Mouse (Mus musculus): ENCODE data around the gene B4galt3. TPM values are rescaled to one million over a fixed set of nuclear protein-coding genes. Genes with fewer than 3 reads are reported as not detected.
A peak's percentile ranks its signal among the peaks of the same experiment; 100 is the strongest.

B4galt3 gene
- polyA plus RNA-seq, 1 experiment from 2014 or later, result 95.6 TPM

- ATAC-seq (ENCODE audit: low FRiP score, low read depth), result no peak
- Histone ChIP-seq H3K9me3 (no peaks in the 10 kb centered on the region), H3K4me1 (peaks cover 38% of the 10 kb centered on the region), H3K27me3 (replicated peaks) (no peaks in the 10 kb centered on the region), H3K27ac (no peak overlapping the region), H3K4me3 (no peak overlapping the region), H3K9ac (no peak overlapping the region), H3K36me3 (peaks cover 52% of the 10 kb centered on the region), H3K4me2 (replicated peaks) (peak overlapping the region; percentile 76; the same call in 1 of the 2 replicates)
- WGBS, result 80% methylated on average over 18 of the region's 18 CpGs
Observed at GRCm38 (mm10) chr1:171282086-171282805, 12.1 kb downstream of the B4galt3 start.

GRCm38 (mm10) chr1:171283188-171284160 lies 13.3 kb downstream of the B4galt3 start:
- Histone ChIP-seq H3K4me1 (peaks cover 43% of the 10 kb centered on the region), H3K9ac (no peak overlapping the region), H3K4me2 (replicated peaks) (no peak overlapping the region), H3K27me3 (replicated peaks) (no peaks in the 10 kb centered on the region), H3K4me3 (no peak overlapping the region), H3K27ac (no peak overlapping the region), H3K36me3 (peaks cover 43% of the 10 kb centered on the region), H3K9me3 (no peaks in the 10 kb centered on the region)
- 91% methylated on average over 18 of the region's 18 CpGs for WGBS
- no peak for ATAC-seq (ENCODE audit: low FRiP score, low read depth)

- no peak overlapping the region for H3K9ac ChIP-seq
- no peak overlapping the region for H3K27ac ChIP-seq
- H3K4me2 ChIP-seq (replicated peaks), result no peak overlapping the region
- 92% methylated on average over 15 of the region's 15 CpGs for WGBS
- H3K4me3 ChIP-seq, result no peak overlapping the region
- H3K4me1 ChIP-seq, result peaks cover 41% of the 10 kb centered on the region
- H3K36me3 ChIP-seq, result peaks cover 46% of the 10 kb centered on the region
- ATAC-seq (ENCODE audit: low FRiP score, low read depth), result no peak
- H3K27me3 ChIP-seq (replicated peaks), result no peaks in the 10 kb centered on the region
- H3K9me3 ChIP-seq, result no peaks in the 10 kb centered on the region
Observed at GRCm38 (mm10) chr1:171284491-171284890, 14.4 kb downstream of the B4galt3 start.

GRCm38 (mm10) chr1:171285096-171285892 lies 15.2 kb downstream of the B4galt3 start:
- H3K36me3 ChIP-seq, result peaks cover 51% of the 10 kb centered on the region
- peak overlapping the region; percentile 63; the same call in 1 of the 2 replicates for H3K4me2 ChIP-seq (replicated peaks)
- no peak overlapping the region for H3K27ac ChIP-seq
- H3K9ac ChIP-seq, result no peak overlapping the region
- H3K9me3 ChIP-seq, result no peaks in the 10 kb centered on the region
- 89% methylated on average over 20 of the region's 20 CpGs for WGBS
- H3K4me1 ChIP-seq, result peaks cover 33% of the 10 kb centered on the region
- H3K4me3 ChIP-seq, result no peak overlapping the region
- no peaks in the 10 kb centered on the region for H3K27me3 ChIP-seq (replicated peaks)
- no peak for ATAC-seq (ENCODE audit: low FRiP score, low read depth)

GRCm38 (mm10) chr1:171286517-171286916 lies 16.4 kb downstream of the B4galt3 start:
- H3K27me3 ChIP-seq (replicated peaks), result no peaks in the 10 kb centered on the region
- peaks cover 25% of the 10 kb centered on the region for H3K4me1 ChIP-seq
- H3K27ac ChIP-seq, result no peak overlapping the region
- peak overlapping the region; percentile 93; the same call in 1 of the 2 replicates for H3K9ac ChIP-seq
- peak overlapping the region; percentile 63 for H3K4me2 ChIP-seq (replicated peaks)
- peak overlapping the region; percentile 93 for H3K4me3 ChIP-seq
- peaks cover 51% of the 10 kb centered on the region for H3K36me3 ChIP-seq
- ATAC-seq (ENCODE audit: low FRiP score, low read depth), result no peak
- H3K9me3 ChIP-seq, result no peaks in the 10 kb centered on the region
- 92% methylated on average over 19 of the region's 19 CpGs for WGBS

GRCm38 (mm10) chr1:171287136-171288081 lies 17.3 kb downstream of the B4galt3 start, which contains the start of gene Usp21:
Gene Usp21, minus strand, starts transcription at chr1:171287991.
- no peaks in the 10 kb centered on the region for H3K9me3 ChIP-seq
- peak within 1 kb of the TSS; percentile 63 for H3K4me2 ChIP-seq (replicated peaks)
- peak within 1 kb of the TSS; percentile 92 for H3K27ac ChIP-seq
- peak; percentile 93 for ATAC-seq (ENCODE audit: low FRiP score, low read depth)
- peak within 1 kb of the TSS; percentile 93 for H3K9ac ChIP-seq
- under 1% methylated on average over 49 of the region's 49 CpGs for WGBS
- H3K36me3 ChIP-seq, result peaks cover 47% of the 10 kb centered on the region
- peaks cover 16% of the 10 kb centered on the region for H3K4me1 ChIP-seq
- peak within 1 kb of the TSS; percentile 93 for H3K4me3 ChIP-seq
- no peaks in the 10 kb centered on the region for H3K27me3 ChIP-seq (replicated peaks)

GRCm38 (mm10) chr1:171288328-171288727 lies 18.2 kb downstream of the B4galt3 start:
- Histone ChIP-seq H3K36me3 (peaks cover 42% of the 10 kb centered on the region), H3K4me1 (peaks cover 17% of the 10 kb centered on the region), H3K9me3 (no peaks in the 10 kb centered on the region), H3K9ac (no peak overlapping the region), H3K27me3 (replicated peaks) (no peaks in the 10 kb centered on the region), H3K4me3 (no peak overlapping the region; the same call in 1 of the 2 replicates), H3K4me2 (replicated peaks) (peak overlapping the region; percentile 63), H3K27ac (no peak overlapping the region)
- WGBS, result 68% methylated on average over 4 of the region's 4 CpGs
- ATAC-seq (ENCODE audit: low FRiP score, low read depth), result no peak

GRCm38 (mm10) chr1:171293351-171293750 lies 23.2 kb downstream of the B4galt3 start:
- no peak overlapping the region for H3K27ac ChIP-seq
- H3K4me1 ChIP-seq, result peaks cover 7% of the 10 kb centered on the region
- H3K4me2 ChIP-seq (replicated peaks), result peak overlapping the region; percentile 83
- H3K36me3 ChIP-seq, result peaks cover 11% of the 10 kb centered on the region
- H3K9ac ChIP-seq, result no peak overlapping the region; the same call in 1 of the 2 replicates
- H3K9me3 ChIP-seq, result no peaks in the 10 kb centered on the region
- no peak for ATAC-seq (ENCODE audit: low FRiP score, low read depth)
- 89% methylated on average over 3 of the region's 3 CpGs for WGBS
- no peak overlapping the region; the same call in 1 of the 2 replicates for H3K4me3 ChIP-seq
- H3K27me3 ChIP-seq (replicated peaks), result no peaks in the 10 kb centered on the region

- H3K9me3 ChIP-seq, result no peaks in the 10 kb centered on the region
- H3K4me3 ChIP-seq, result peak overlapping the region; percentile 61
- H3K9ac ChIP-seq, result peak overlapping the region; percentile 74
- H3K27me3 ChIP-seq (replicated peaks), result no peaks in the 10 kb centered on the region; the same call in 1 of the 2 replicates
- H3K4me2 ChIP-seq (replicated peaks), result peak overlapping the region; percentile 83
- ATAC-seq (ENCODE audit: low FRiP score, low read depth), result 0 out of 2 replicates have a peak, but pooled peaks have one; percentile 23
- 39% methylated on average over 5 of the region's 5 CpGs for WGBS
- no peak overlapping the region for H3K27ac ChIP-seq
- peaks cover 6% of the 10 kb centered on the region; the same call in 1 of the 2 replicates for H3K4me1 ChIP-seq
- H3K36me3 ChIP-seq, result peaks cover 11% of the 10 kb centered on the region
Observed at GRCm38 (mm10) chr1:171293906-171294297, 23.8 kb downstream of the B4galt3 start.

- H3K4me1 ChIP-seq, result peaks cover 6% of the 10 kb centered on the region; the same call in 1 of the 2 replicates
- peak within 1 kb of the TSS; percentile 72; the same call in 1 of the 2 replicates for H3K27ac ChIP-seq
- under 1% methylated on average over 42 of the region's 42 CpGs for WGBS
- H3K4me3 ChIP-seq, result peak within 1 kb of the TSS; percentile 61
- no peaks in the 10 kb centered on the region; the same call in 1 of the 2 replicates for H3K27me3 ChIP-seq (replicated peaks)
- ATAC-seq (ENCODE audit: low FRiP score, low read depth), result peak; percentile 87
- H3K36me3 ChIP-seq, result peaks cover 5% of the 10 kb centered on the region
- H3K4me2 ChIP-seq (replicated peaks), result peak within 1 kb of the TSS; percentile 83
- peak within 1 kb of the TSS; percentile 74 for H3K9ac ChIP-seq
- H3K9me3 ChIP-seq, result no peaks in the 10 kb centered on the region
Observed at GRCm38 (mm10) chr1:171294298-171295062, 24.4 kb downstream of the B4galt3 start, which contains the start of gene Ufc1. Gene Ufc1, minus strand, starts transcription at chr1:171295024.

All from neural tube, embryonic 12.5 days (tissue).